Mouse (Mus musculus): ENCODE results near the gene Grik1. TPM values are rescaled to one million over a fixed set of nuclear protein-coding genes. Genes with fewer than 3 reads are reported as not detected.

Grik1 gene
- total and polyA plus RNA-seq, 3 experiments, result 0.04 TPM; not detected in 2

GRCm38 (mm10) chr16:88142136-88142535 lies 147.9 kb downstream of the Grik1 start:
- DNase-seq, result no peak

GRCm38 (mm10) chr16:88141594-88141993 lies 148.5 kb downstream of the Grik1 start:
- no peak for DNase-seq

- no peak for DNase-seq
These were observed 151.2 kb downstream of the Grik1 start for GRCm38 (mm10) chr16:88138913-88139312.

- DNase-seq, result no peak
These were observed 157.1 kb downstream of the Grik1 start for GRCm38 (mm10) chr16:88132919-88133318.

- no peak for DNase-seq
These were observed 159.0 kb downstream of the Grik1 start for GRCm38 (mm10) chr16:88131103-88131502.

- DNase-seq, result no peak
These were observed 165.0 kb downstream of the Grik1 start for GRCm38 (mm10) chr16:88125098-88125497.

- peak; percentile 5 for DNase-seq
These were observed 177.4 kb downstream of the Grik1 start for GRCm38 (mm10) chr16:88112551-88113138.

- DNase-seq, result no peak
These were observed 178.6 kb downstream of the Grik1 start for GRCm38 (mm10) chr16:88111459-88111858.

GRCm38 (mm10) chr16:88094206-88094789 lies 195.8 kb downstream of the Grik1 start:
- no peak for DNase-seq

- no peak for DNase-seq
These were observed 202.8 kb downstream of the Grik1 start for GRCm38 (mm10) chr16:88087280-88087679.

GRCm38 (mm10) chr16:88074716-88075115 lies 215.3 kb downstream of the Grik1 start:
- peak; percentile 14 for DNase-seq

GRCm38 (mm10) chr16:88060936-88061335 lies 229.1 kb downstream of the Grik1 start:
- no peak for DNase-seq

- DNase-seq, result no peak
These were observed 241.9 kb downstream of the Grik1 start for GRCm38 (mm10) chr16:88048121-88048520.

- no peak for DNase-seq
These were observed 245.7 kb downstream of the Grik1 start for GRCm38 (mm10) chr16:88044321-88044720.

- DNase-seq, result peak; percentile 25
These were observed 247.6 kb downstream of the Grik1 start for GRCm38 (mm10) chr16:88042458-88042857.

- DNase-seq, result no peak
These were observed 251.5 kb downstream of the Grik1 start for GRCm38 (mm10) chr16:88038503-88039091.

GRCm38 (mm10) chr16:87988805-87989204 lies 301.3 kb downstream of the Grik1 start:
- DNase-seq, result no peak

GRCm38 (mm10) chr16:87984201-87984870 lies 305.7 kb downstream of the Grik1 start:
- DNase-seq, result no peak

GRCm38 (mm10) chr16:87974076-87974443 lies 316.0 kb downstream of the Grik1 start:
- DNase-seq, result no peak

- DNase-seq, result no peak
These were observed 316.5 kb downstream of the Grik1 start for GRCm38 (mm10) chr16:87973394-87974075.

GRCm38 (mm10) chr16:87971911-87972310 lies 318.2 kb downstream of the Grik1 start:
- DNase-seq, result no peak

GRCm38 (mm10) chr16:87969936-87970335 lies 320.1 kb downstream of the Grik1 start:
- no peak for DNase-seq

- no peak for DNase-seq
These were observed 328.6 kb downstream of the Grik1 start for GRCm38 (mm10) chr16:87961419-87961818.
